Mouse (Mus musculus): ENCODE data around the gene Ugt1a7c.

DNA sequence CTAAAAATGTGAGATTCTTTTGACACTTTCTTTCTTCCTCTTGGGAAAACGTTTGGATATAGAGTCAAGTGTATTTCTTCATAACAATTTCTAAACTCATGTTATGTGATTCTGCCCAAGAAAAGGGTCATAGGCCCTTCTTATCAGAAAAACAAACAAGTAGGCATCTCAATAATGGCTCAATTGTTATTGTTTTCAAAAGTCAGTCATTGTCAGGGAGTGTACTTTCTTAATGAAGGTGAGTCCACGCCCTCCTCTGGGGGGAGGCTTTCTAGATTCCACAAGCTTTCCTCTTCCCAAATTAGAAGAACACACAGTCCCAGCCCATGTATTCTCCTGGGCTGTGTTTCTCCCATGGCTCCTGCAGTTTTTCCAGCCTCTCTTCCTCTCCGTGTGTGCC, 7.3 kb upstream of the Ugt1a7c start, which contains the start of gene Ugt1a8:
- TF ChIP-seq MYOD1 (IDR thresholded peaks at IDR 0.05; ENCODE audit: control insufficient read depth, insufficient read length, low read depth) (no peak), CTCF (IDR thresholded peaks at IDR 0.05; ENCODE audit: control insufficient read depth, insufficient read depth, insufficient read length) (no peak), USF1 (IDR thresholded peaks at IDR 0.05; ENCODE audit: low read depth) (no peak), CEBPB (IDR thresholded peaks at IDR 0.05; ENCODE audit: low read depth) (no peak), MAX (IDR thresholded peaks at IDR 0.05) (no peak)

Measured in C2C12 (cell line).